Mouse (Mus musculus) forebrain, postnatal 0 days (tissue): ENCODE data around the gene Crabp2. TPM values are rescaled to one million over a fixed set of nuclear protein-coding genes. Genes with fewer than 3 reads are reported as not detected.
A peak's percentile ranks its signal among the peaks of the same experiment; 100 is the strongest.

Source experiments
- ATAC-seq: fragments of 200-750 bp; cut with Nextera tagmentation; 2 replicates; pipeline ENCODE4 v1.8.0; 2017; ENCODE audit warnings: mild to moderate bottlenecking, moderate library complexity
- DNase-seq: peaks from one replicate; pipeline ENCODE4 v3.0.0-alpha.2; 2015
- H3K27ac ChIP-seq: fragments of 300-500 bp; sonication (generic); 2 replicates; pipeline ENCODE4 v1.5.1; 2014; ENCODE audit warnings: low read depth, mild to moderate bottlenecking, antibody characterized with exemption, low read length, moderate library complexity, mixed read lengths
- H3K27me3 ChIP-seq: fragments of 300-500 bp; sonication (generic); 2 replicates; pipeline ENCODE4 v1.6.1; 2014; ENCODE audit warnings: mild to moderate bottlenecking, low read length, mixed read lengths; ENCODE audit not compliant: insufficient read depth
- H3K36me3 ChIP-seq: fragments of 300-500 bp; sonication (generic); 2 replicates; pipeline ENCODE4 v1.6.1; 2014; ENCODE audit warnings: mild to moderate bottlenecking, moderate library complexity; ENCODE audit not compliant: insufficient read depth
- H3K4me1 ChIP-seq: fragments of 300-500 bp; sonication (generic); 2 replicates; pipeline ENCODE4 v1.6.1; 2014; ENCODE audit warnings: antibody characterized with exemption; ENCODE audit not compliant: insufficient read depth
- H3K4me2 ChIP-seq: fragments of 300-500 bp; sonication (generic); 2 replicates; pipeline ENCODE4 v1.6.1; 2014; ENCODE audit warnings: low read depth, mild to moderate bottlenecking, moderate library complexity
- H3K4me3 ChIP-seq: fragments of 300-500 bp; sonication (generic); 2 replicates; pipeline ENCODE4 v1.5.1; 2014; ENCODE audit warnings: low read depth, low read length, mixed read lengths
- H3K9ac ChIP-seq: fragments of 300-500 bp; sonication (generic); 2 replicates; pipeline ENCODE4 v1.6.1; 2014; ENCODE audit warnings: mild to moderate bottlenecking
- H3K9me3 ChIP-seq: fragments of 300-500 bp; sonication (generic); 2 replicates; pipeline ENCODE4 v1.6.1; 2016; ENCODE audit warnings: low read length
- CTCF ChIP-seq: sonication (generic); IDR thresholded peaks from 2 replicates; pipeline ENCODE4 v1.5.1; 2016; ENCODE audit warnings: antibody characterized with exemption, control low read depth, low read depth
- WGBS: fragments of 180-500 bp; shearing (Covaris S2); extraction: QIAGEN DNeasy Blood & Tissue Kit; methylation state at CpG from one replicate; pipeline ENCODE4 v1.1.7; 2014; 5-methylcytosine and 5-hydroxymethylcytosine counted together
- polyA plus RNA-seq: library from polyadenylated mRNA; unstranded; fragments of >200 nt; fragmentation: Nextera tagmentation; extraction: Ambion mirVana; gene quantifications from 2 replicates; pipeline ENCODE4 v1.2.1, GENCODE M21; 2015
- total RNA-seq: library from RNA; depleted of rRNA; stranded (reverse); fragments of >200 nt; gene quantifications from 2 replicates; pipeline ENCODE4 v1.2.3, GENCODE M21; 2014; rRNA removed

The Crabp2 gene
- total and polyA plus RNA-seq, 2 experiments from 2014 or later, result 17.4 to 24.7 TPM

- Histone ChIP-seq H3K9ac (no peak overlapping the region), H3K9me3 (no peaks in the 10 kb centered on the region), H3K27ac (peak overlapping the region; percentile 35; the same call in 1 of the 2 replicates), H3K4me3 (peak overlapping the region; percentile 49; the same call in 1 of the 2 replicates), H3K36me3 (no peaks in the 10 kb centered on the region), H3K4me1 (peaks cover 11% of the 10 kb centered on the region), H3K27me3 (peaks cover 57% of the 10 kb centered on the region), H3K4me2 (peak overlapping the region; percentile 93)
- no peak for ATAC-seq
- 18% methylated on average over 11 of the region's 11 CpGs for WGBS
- TF ChIP-seq CTCF, result no peak
- peak; percentile 33 for DNase-seq
These were observed 52.5 kb downstream of the Crabp2 start for GRCm38 (mm10) chr3:88000816-88001595.

- Histone ChIP-seq H3K4me3 (no peak overlapping the region), H3K9ac (no peak overlapping the region), H3K4me2 (peak overlapping the region; percentile 23), H3K4me1 (peaks cover 7% of the 10 kb centered on the region), H3K9me3 (no peaks in the 10 kb centered on the region), H3K27ac (peak overlapping the region; percentile 54; the same call in 1 of the 2 replicates), H3K27me3 (peaks cover 43% of the 10 kb centered on the region), H3K36me3 (no peaks in the 10 kb centered on the region)
- ATAC-seq, result peak; percentile 49
- 5% methylated on average over 17 of the region's 17 CpGs for WGBS
- TF ChIP-seq CTCF, result peak; percentile 37
- peak; percentile 61 for DNase-seq
These were observed 54.0 kb downstream of the Crabp2 start for GRCm38 (mm10) chr3:88002291-88002976.

Other genes starting within 250 kb of the Crabp2 start
- gene Lrrc71, start 200.0 kb upstream of the Crabp2 start, total RNA-seq, result 2.2 and 3.0 TPM in 2 replicates
- gene Lrrc71, start 200.0 kb upstream of the Crabp2 start, polyA plus RNA-seq, result 0.77 and 1.6 TPM in 2 replicates
- gene Ntrk1, start 153.5 kb upstream of the Crabp2 start, total RNA-seq, result 1.5 and 2.2 TPM in 2 replicates
- gene Ntrk1, start 153.5 kb upstream of the Crabp2 start, polyA plus RNA-seq, result 1.7 and 2.9 TPM in 2 replicates
- 0.54 and 8.7 TPM in 2 replicates for gene Insrr, start 151.7 kb upstream of the Crabp2 start, total RNA-seq
- gene Insrr, start 151.7 kb upstream of the Crabp2 start, polyA plus RNA-seq, result 0.23 TPM in 2 replicates
- 10.4 and 12.3 TPM in 2 replicates for gene Pear1, start 124.4 kb upstream of the Crabp2 start, total RNA-seq
- 4.3 and 4.9 TPM in 2 replicates for gene Pear1, start 124.4 kb upstream of the Crabp2 start, polyA plus RNA-seq
- gene Sh2d2a, start 101.9 kb upstream of the Crabp2 start, total RNA-seq, result not detected in 2 replicates
- gene Sh2d2a, start 101.9 kb upstream of the Crabp2 start, polyA plus RNA-seq, result not detected in 2 replicates
- gene Prcc, start 63.1 kb upstream of the Crabp2 start, total RNA-seq, result 74.2 and 77.1 TPM in 2 replicates
- 20.6 and 23.0 TPM in 2 replicates for gene Prcc, start 63.1 kb upstream of the Crabp2 start, polyA plus RNA-seq
- gene Hdgf, start 42.3 kb upstream of the Crabp2 start, total RNA-seq, result 116 and 121 TPM in 2 replicates
- gene Hdgf, start 42.3 kb upstream of the Crabp2 start, polyA plus RNA-seq, result 147 and 160 TPM in 2 replicates
- gene Mrpl24, start 29.2 kb upstream of the Crabp2 start, total RNA-seq, result 47.0 and 68.4 TPM in 2 replicates
- 43.4 and 45.7 TPM in 2 replicates for gene Mrpl24, start 29.2 kb upstream of the Crabp2 start, polyA plus RNA-seq
- 29.1 and 31.9 TPM in 2 replicates for gene Isg20l2, start 18.4 kb upstream of the Crabp2 start, total RNA-seq
- gene Isg20l2, start 18.4 kb upstream of the Crabp2 start, polyA plus RNA-seq, result 16.1 and 19.3 TPM in 2 replicates
- gene Rrnad1, start 17.9 kb upstream of the Crabp2 start, total RNA-seq, result 19.3 and 31.8 TPM in 2 replicates
- 10.9 and 15.6 TPM in 2 replicates for gene Rrnad1, start 17.9 kb upstream of the Crabp2 start, polyA plus RNA-seq
- 32.4 and 39.2 TPM in 2 replicates for gene Nes, start 22.4 kb downstream of the Crabp2 start, total RNA-seq
- 14.5 and 17.9 TPM in 2 replicates for gene Nes, start 22.4 kb downstream of the Crabp2 start, polyA plus RNA-seq
- gene Bcan, start 51.6 kb downstream of the Crabp2 start, total RNA-seq, result 140 and 146 TPM in 2 replicates
- 99.1 and 133 TPM in 2 replicates for gene Bcan, start 51.6 kb downstream of the Crabp2 start, polyA plus RNA-seq
- 0.38 and 0.92 TPM in 2 replicates for gene Hapln2, start 78.9 kb downstream of the Crabp2 start, total RNA-seq
- gene Hapln2, start 78.9 kb downstream of the Crabp2 start, polyA plus RNA-seq, result 0.31 and 0.69 TPM in 2 replicates
- 9.8 and 10.6 TPM in 2 replicates for gene Gpatch4, start 94.4 kb downstream of the Crabp2 start, total RNA-seq
- 34.6 and 35.5 TPM in 2 replicates for gene Gpatch4, start 94.4 kb downstream of the Crabp2 start, polyA plus RNA-seq
- gene Naxe, start 109.8 kb downstream of the Crabp2 start, total RNA-seq, result 78.9 and 81.6 TPM in 2 replicates
- gene Naxe, start 109.8 kb downstream of the Crabp2 start, polyA plus RNA-seq, result 161 and 170 TPM in 2 replicates
- gene Ttc24, start 129.6 kb downstream of the Crabp2 start, total RNA-seq, result 0.05 and 0.08 TPM in 2 replicates
- not detected in 2 replicates for gene Ttc24, start 129.6 kb downstream of the Crabp2 start, polyA plus RNA-seq
- gene Iqgap3, start 133.3 kb downstream of the Crabp2 start, total RNA-seq, result 3.1 and 6.8 TPM in 2 replicates
- gene Iqgap3, start 133.3 kb downstream of the Crabp2 start, polyA plus RNA-seq, result 1.6 and 2.0 TPM in 2 replicates
- gene Mef2d, start 193.7 kb downstream of the Crabp2 start, total RNA-seq, result 45.0 and 53.0 TPM in 2 replicates
- gene Mef2d, start 193.7 kb downstream of the Crabp2 start, polyA plus RNA-seq, result 30.9 and 34.0 TPM in 2 replicates